Comparison of ENCODE assay signal across 35 mouse cellular contexts in the genomic region with DNA sequence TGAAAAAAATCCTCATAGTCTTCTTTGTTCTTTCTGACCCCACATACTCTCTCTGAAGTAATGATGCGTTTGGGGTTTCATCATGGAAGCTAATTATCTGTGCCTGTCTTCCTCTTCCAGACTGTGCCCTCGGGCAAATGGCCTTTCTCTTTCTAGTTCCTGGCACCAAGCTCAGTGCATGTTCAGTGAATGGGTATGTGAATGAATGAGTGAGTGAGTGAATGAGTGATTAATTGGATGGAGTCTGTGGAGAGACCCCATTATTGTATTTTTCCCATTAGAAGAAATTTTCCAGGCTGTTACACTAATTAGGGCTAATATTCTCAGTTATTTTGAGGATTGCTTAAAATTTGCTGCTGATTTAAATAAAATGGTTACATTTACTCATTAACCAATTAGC.
"Had no signal": no experiment of that assay in that cellular context is flagged by ENCODE, and none has a peak within 500 bp of the region (broad histone marks: within the 10 kb centered on the region; RNA-seq: fewer than 3 reads in every experiment).

No protein-coding gene starts in this region.

- ATAC-seq: hindbrain, embryonic 16.5 days; hindbrain, postnatal 0 days; inflammation-experienced regulatory T-cells, adult 6 months; intestine, embryonic 15.5 days; intestine, embryonic 16.5 days; intestine, postnatal 0 days had no signal

- H3K4me3 ChIP-seq: heart, embryonic 12.5 days; heart, embryonic 13.5 days; heart, embryonic 15.5 days; hindbrain, embryonic 10.5 days; hindbrain, embryonic 12.5 days; hindbrain, embryonic 13.5 days; hindbrain, embryonic 15.5 days; intestine, embryonic 15.5 days; kidney, embryonic 15.5 days; layer of hippocampus, adult 2 months; left cerebral cortex, adult 2 months had no signal

- H3K27me3 ChIP-seq: heart, embryonic 12.5 days; heart, embryonic 13.5 days; heart, embryonic 15.5 days; hindbrain, embryonic 12.5 days; hindbrain, embryonic 15.5 days; intestine, embryonic 15.5 days had no signal

- H3K9me3 ChIP-seq: heart, embryonic 12.5 days; heart, embryonic 13.5 days; heart, embryonic 15.5 days; hindbrain, embryonic 10.5 days; hindbrain, embryonic 12.5 days; hindbrain, embryonic 13.5 days; hindbrain, embryonic 15.5 days; intestine, embryonic 15.5 days; kidney, embryonic 15.5 days had no signal

- DNase-seq: heart, postnatal 10 days; heart, postnatal 14 days; heart, postnatal 36 days; heart, postnatal 4 days; kidney, adult 11 months; kidney, adult 18-20 months; kidney, adult 2 months; kidney, adult 8-10 months; kidney, adult 9 months; kidney, postnatal 10 days; kidney, postnatal 14 days; kidney, postnatal 25 days; kidney, postnatal 36 days; kidney, postnatal 4 days; layer of hippocampus, adult 9-11 months; layer of hippocampus, postnatal 36 days had no signal

- H3K4me1 ChIP-seq: heart, embryonic 12.5 days; heart, embryonic 13.5 days; hindbrain, embryonic 10.5 days; hindbrain, embryonic 12.5 days; hindbrain, embryonic 13.5 days; hindbrain, embryonic 15.5 days; intestine, embryonic 15.5 days; kidney, embryonic 15.5 days had no signal

- H3K27ac ChIP-seq: heart, embryonic 13.5 days; heart, embryonic 15.5 days; hindbrain, embryonic 10.5 days; hindbrain, embryonic 12.5 days; hindbrain, embryonic 13.5 days; hindbrain, embryonic 14.5 days; hindbrain, embryonic 15.5 days; hindbrain, postnatal 0 days; intestine, embryonic 15.5 days; kidney, embryonic 15.5 days; kidney, postnatal 0 days; layer of hippocampus, adult 2 months; left cerebral cortex, adult 2 months had no signal

- H3K36me3 ChIP-seq: heart, embryonic 12.5 days; heart, embryonic 13.5 days; heart, embryonic 15.5 days; hindbrain, embryonic 10.5 days; hindbrain, embryonic 12.5 days; hindbrain, embryonic 13.5 days; hindbrain, embryonic 15.5 days; intestine, embryonic 15.5 days; kidney, embryonic 15.5 days had no signal

- H3K9ac ChIP-seq: heart, embryonic 12.5 days; heart, embryonic 13.5 days; heart, embryonic 15.5 days; hindbrain, embryonic 12.5 days; hindbrain, embryonic 13.5 days; hindbrain, embryonic 14.5 days; hindbrain, embryonic 15.5 days; intestine, embryonic 15.5 days; kidney, embryonic 15.5 days had no signal

- H3K4me2 ChIP-seq: heart, embryonic 11.5 days; heart, embryonic 12.5 days; heart, embryonic 13.5 days; heart, embryonic 15.5 days; hindbrain, embryonic 12.5 days; hindbrain, embryonic 13.5 days; hindbrain, embryonic 14.5 days; hindbrain, embryonic 15.5 days; intestine, embryonic 15.5 days; kidney, embryonic 15.5 days had no signal
